Mouse (Mus musculus) lung, embryonic 15.5 days (tissue): Measurements from ENCODE around the gene Clybl. TPM values are rescaled to one million over a fixed set of nuclear protein-coding genes. Genes with fewer than 3 reads are reported as not detected.

ENCODE experiments used
- ATAC-seq: fragments of 200-750 bp; cut with Nextera tagmentation; 2 replicates; pipeline ENCODE4 v1.8.0; 2017; ENCODE audit warnings: moderate number of reproducible peaks, borderline replicate concordance; ENCODE audit not compliant: low FRiP score, low TSS enrichment; ENCODE audit errors: extremely low read depth
- H3K27ac ChIP-seq: fragments of 300-500 bp; sonication (generic); 2 replicates; pipeline ENCODE4 v1.5.1; 2015; ENCODE audit warnings: moderate library complexity, mild to moderate bottlenecking, inconsistent platforms
- H3K27me3 ChIP-seq: fragments of 300-500 bp; sonication (generic); 2 replicates; pipeline ENCODE4 v1.6.1; 2015; ENCODE audit warnings: inconsistent platforms
- H3K36me3 ChIP-seq: fragments of 300-500 bp; sonication (generic); 2 replicates; pipeline ENCODE4 v1.6.1; 2015; ENCODE audit warnings: inconsistent platforms
- H3K4me1 ChIP-seq: fragments of 300-500 bp; sonication (generic); 2 replicates; pipeline ENCODE4 v1.6.1; 2015; ENCODE audit warnings: inconsistent platforms
- H3K4me2 ChIP-seq: fragments of 300-500 bp; sonication (generic); 2 replicates; pipeline ENCODE4 v1.6.1; 2015; ENCODE audit warnings: inconsistent platforms, mild to moderate bottlenecking, moderate library complexity
- H3K4me3 ChIP-seq: fragments of 300-500 bp; sonication (generic); 2 replicates; pipeline ENCODE4 v1.5.1; 2015; ENCODE audit warnings: mild to moderate bottlenecking, inconsistent platforms
- H3K9ac ChIP-seq: fragments of 300-500 bp; sonication (generic); 2 replicates; pipeline ENCODE4 v1.6.1; 2015; ENCODE audit warnings: inconsistent platforms
- H3K9me3 ChIP-seq: fragments of 300-500 bp; sonication (generic); 2 replicates; pipeline ENCODE4 v1.6.1; 2016; ENCODE audit warnings: inconsistent platforms
- WGBS: fragments of 180-500 bp; shearing (Covaris S2); methylation state at CpG from one replicate; pipeline ENCODE4 v1.1.7; 2015; 5-methylcytosine and 5-hydroxymethylcytosine counted together
- polyA plus RNA-seq: library from polyadenylated mRNA; unstranded; fragments of >200 nt; fragmentation: Nextera tagmentation; extraction: Ambion mirVana; gene quantifications from 2 replicates; pipeline ENCODE4 v1.2.1, GENCODE M21; 2015

Gene Clybl
- 19.3 and 20.4 TPM in 2 replicates for polyA plus RNA-seq

DNA sequence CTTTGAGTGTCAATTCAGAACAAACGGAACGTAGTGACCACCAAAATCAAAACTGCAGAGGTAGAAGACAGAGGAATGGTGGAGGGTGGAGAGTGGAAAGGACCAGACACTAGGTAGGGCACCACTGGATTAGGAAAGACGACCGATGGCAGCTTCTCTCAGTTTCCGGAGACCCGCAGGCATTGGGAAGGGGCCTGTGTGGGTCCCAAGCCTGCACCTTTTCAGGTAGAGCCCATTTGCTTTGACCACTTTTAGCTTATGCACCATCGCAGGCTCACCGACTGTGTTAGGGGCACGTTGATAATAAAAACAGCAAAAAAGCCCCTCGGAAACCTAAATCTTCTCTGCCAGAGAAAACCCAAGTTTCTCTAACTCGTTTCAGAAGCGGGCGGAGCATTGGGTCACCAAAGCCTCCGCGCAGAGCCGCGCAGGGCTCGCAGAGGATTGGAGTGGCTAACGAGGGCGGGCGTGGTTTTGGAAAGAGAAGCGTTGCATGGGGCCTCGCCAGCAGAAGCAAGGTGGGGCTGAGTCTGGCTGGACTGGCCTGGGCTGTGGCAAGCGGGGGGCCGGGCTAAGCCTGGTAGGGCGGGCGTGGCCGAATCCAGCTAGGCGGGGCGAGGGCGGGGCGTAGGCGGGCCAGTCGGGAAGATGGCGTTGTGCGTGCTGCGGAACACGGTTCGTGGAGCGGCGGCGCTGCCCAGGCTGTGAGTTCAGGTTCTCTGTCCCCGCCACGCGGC lies at the start of gene Clybl:
Gene Clybl, plus strand, starts transcription at position 627 of the 737 bp plus-strand sequence.
- Histone ChIP-seq H3K4me1 (peaks cover 11% of the 10 kb centered on the region), H3K36me3 (no peaks in the 10 kb centered on the region), H3K4me3 (peak within 1 kb of the TSS; percentile 71), H3K9ac (peak within 1 kb of the TSS; percentile 57), H3K27ac (peak within 1 kb of the TSS; percentile 38; the same call in 1 of the 2 replicates), H3K4me2 (peak within 1 kb of the TSS; percentile 77), H3K9me3 (no peaks in the 10 kb centered on the region), H3K27me3 (no peaks in the 10 kb centered on the region)
- WGBS: 2% methylated on average over 42 of the region's 45 CpGs
- ATAC-seq: peak; percentile 100

- no peaks in the 10 kb centered on the region for H3K27me3 ChIP-seq
- H3K4me2 ChIP-seq: no peak overlapping the region
- ATAC-seq: no peak
- peaks cover 35% of the 10 kb centered on the region for H3K36me3 ChIP-seq
- no peak overlapping the region for H3K9ac ChIP-seq
- H3K4me3 ChIP-seq: no peak overlapping the region
- no peaks in the 10 kb centered on the region for H3K9me3 ChIP-seq
- 85% methylated on average over 3 of the region's 3 CpGs for WGBS
- H3K27ac ChIP-seq: no peak overlapping the region
- no peaks in the 10 kb centered on the region for H3K4me1 ChIP-seq
These were observed 45.1 kb upstream of the Clybl start for GRCm38 (mm10) chr14:122136368-122136928.

- Histone ChIP-seq H3K9ac (no peak overlapping the region), H3K4me3 (no peak overlapping the region), H3K9me3 (no peaks in the 10 kb centered on the region), H3K27ac (no peak overlapping the region), H3K4me1 (no peaks in the 10 kb centered on the region), H3K4me2 (no peak overlapping the region), H3K36me3 (peaks cover 43% of the 10 kb centered on the region), H3K27me3 (no peaks in the 10 kb centered on the region)
- no peak for ATAC-seq
- WGBS: 53% methylated on average over 7 of the region's 7 CpGs
These were observed 44.3 kb upstream of the Clybl start for GRCm38 (mm10) chr14:122137234-122137633.

DNA sequence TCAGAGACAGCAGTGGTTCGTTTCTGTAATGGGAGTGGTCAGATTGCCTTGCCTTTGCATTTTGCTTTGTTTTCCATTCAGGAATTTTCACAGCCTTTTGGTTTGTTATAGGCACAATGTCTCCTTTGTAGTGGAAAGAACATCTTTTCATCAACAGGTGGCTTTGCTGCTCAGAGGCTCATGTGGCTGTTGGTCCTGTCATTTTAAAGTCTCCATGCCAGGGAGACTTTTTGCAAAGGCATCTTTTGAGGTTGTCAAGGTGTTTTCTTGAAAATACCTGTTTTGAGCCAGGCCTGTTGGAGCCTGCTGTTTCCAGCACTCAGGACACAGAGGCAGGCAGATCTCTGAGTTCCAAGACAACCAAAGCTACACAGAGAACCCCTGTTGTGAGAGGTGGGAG lies 41.4 kb upstream of the Clybl start:
- Histone ChIP-seq H3K9me3 (no peaks in the 10 kb centered on the region), H3K9ac (no peak overlapping the region), H3K4me2 (no peak overlapping the region), H3K27me3 (no peaks in the 10 kb centered on the region), H3K27ac (no peak overlapping the region), H3K36me3 (peaks cover 49% of the 10 kb centered on the region), H3K4me3 (no peak overlapping the region), H3K4me1 (no peaks in the 10 kb centered on the region)
- no peak for ATAC-seq
- 53% methylated on average over 1 of the region's 1 CpGs for WGBS

GRCm38 (mm10) chr14:122143585-122144269 lies 37.8 kb upstream of the Clybl start:
- H3K27me3 ChIP-seq: no peaks in the 10 kb centered on the region
- no peak overlapping the region for H3K4me3 ChIP-seq
- ATAC-seq: no peak
- H3K36me3 ChIP-seq: peaks cover 72% of the 10 kb centered on the region
- no peak overlapping the region for H3K27ac ChIP-seq
- no peaks in the 10 kb centered on the region for H3K9me3 ChIP-seq
- 61% methylated on average over 4 of the region's 4 CpGs for WGBS
- H3K4me1 ChIP-seq: no peaks in the 10 kb centered on the region
- H3K9ac ChIP-seq: no peak overlapping the region
- no peak overlapping the region for H3K4me2 ChIP-seq

- WGBS: 69% methylated on average over 1 of the region's 1 CpGs
These were observed 36.1 kb upstream of the Clybl start for GRCm38 (mm10) chr14:122145374-122145773.

GRCm38 (mm10) chr14:122150616-122151015 lies 30.9 kb upstream of the Clybl start:
- H3K27me3 ChIP-seq: no peaks in the 10 kb centered on the region
- H3K4me1 ChIP-seq: no peaks in the 10 kb centered on the region
- no peak overlapping the region for H3K9ac ChIP-seq
- no peak overlapping the region for H3K4me3 ChIP-seq
- no peaks in the 10 kb centered on the region for H3K9me3 ChIP-seq
- H3K36me3 ChIP-seq: peaks cover 75% of the 10 kb centered on the region
- no peak overlapping the region for H3K27ac ChIP-seq
- no peak overlapping the region for H3K4me2 ChIP-seq
- WGBS: 82% methylated on average over 5 of the region's 5 CpGs
- ATAC-seq: no peak

More at GRCm38 (mm10) chr14:122145374-122145773, 36.1 kb upstream of the Clybl start:
- Histone ChIP-seq H3K27ac (no peak overlapping the region), H3K36me3 (peaks cover 69% of the 10 kb centered on the region), H3K4me3 (no peak overlapping the region), H3K4me2 (no peak overlapping the region), H3K9ac (no peak overlapping the region), H3K27me3 (no peaks in the 10 kb centered on the region), H3K4me1 (no peaks in the 10 kb centered on the region), H3K9me3 (no peaks in the 10 kb centered on the region)
- ATAC-seq: no peak

DNA sequence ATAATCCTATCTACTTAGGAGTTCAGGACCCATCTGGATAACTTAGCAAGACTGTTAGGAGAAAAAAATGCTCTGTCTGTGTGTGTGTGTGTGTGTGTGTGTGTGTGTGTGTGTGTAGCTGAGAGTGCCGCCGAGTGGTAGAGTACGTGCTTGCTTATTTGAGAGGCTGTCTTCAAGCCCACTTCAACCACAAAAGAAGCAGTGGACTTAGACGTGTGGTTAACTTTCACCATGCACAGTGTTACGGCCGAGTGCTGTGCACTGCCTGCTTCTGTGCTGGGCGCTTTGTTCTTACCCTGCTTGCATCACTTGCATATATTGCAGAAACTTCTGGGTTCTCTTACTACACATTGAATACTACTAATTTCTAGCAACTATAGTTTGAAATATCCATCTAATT lies 23.8 kb upstream of the Clybl start:
- Histone ChIP-seq H3K4me3 (no peak overlapping the region), H3K27ac (no peak overlapping the region), H3K9ac (no peak overlapping the region), H3K27me3 (no peaks in the 10 kb centered on the region), H3K9me3 (no peaks in the 10 kb centered on the region), H3K36me3 (peaks cover 44% of the 10 kb centered on the region), H3K4me2 (no peak overlapping the region), H3K4me1 (no peaks in the 10 kb centered on the region)
- whole genome bisulfite sequencing: 70% methylated on average over 7 of the region's 7 CpGs
- no peak for ATAC-seq

DNA sequence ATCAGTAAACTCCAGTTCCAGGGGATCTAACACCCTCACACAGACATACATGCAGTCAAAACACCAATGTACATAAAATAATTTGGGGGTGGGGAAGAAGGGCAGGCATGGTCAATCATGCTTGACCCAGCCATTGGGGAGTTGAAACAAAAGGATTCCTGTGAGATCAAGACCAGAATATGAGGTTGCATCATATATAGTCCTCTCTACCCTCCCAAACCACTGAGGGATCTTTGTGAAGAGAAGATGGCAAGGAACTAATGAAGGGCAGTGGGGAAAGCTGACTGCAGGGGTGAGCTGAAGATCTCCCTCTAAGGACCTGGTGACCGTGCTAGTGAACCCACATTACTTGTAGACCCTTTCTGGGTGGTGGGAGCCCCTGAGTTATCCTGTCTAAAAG lies 20.6 kb upstream of the Clybl start:
- no peak overlapping the region for H3K4me3 ChIP-seq
- no peaks in the 10 kb centered on the region for H3K27me3 ChIP-seq
- H3K36me3 ChIP-seq: peaks cover 19% of the 10 kb centered on the region
- 92% methylated on average over 1 of the region's 1 CpGs for WGBS
- no peaks in the 10 kb centered on the region for H3K9me3 ChIP-seq
- no peak overlapping the region for H3K4me2 ChIP-seq
- no peak overlapping the region for H3K27ac ChIP-seq
- H3K9ac ChIP-seq: no peak overlapping the region
- no peaks in the 10 kb centered on the region for H3K4me1 ChIP-seq
- no peak for ATAC-seq

GRCm38 (mm10) chr14:122168912-122169311 lies 12.6 kb upstream of the Clybl start:
- no peak for ATAC-seq
- H3K4me3 ChIP-seq: no peak overlapping the region
- WGBS: 77% methylated on average over 7 of the region's 7 CpGs
- H3K9me3 ChIP-seq: no peaks in the 10 kb centered on the region
- H3K4me1 ChIP-seq: no peaks in the 10 kb centered on the region
- no peaks in the 10 kb centered on the region for H3K27me3 ChIP-seq
- no peak overlapping the region for H3K9ac ChIP-seq
- H3K4me2 ChIP-seq: no peak overlapping the region
- no peaks in the 10 kb centered on the region for H3K36me3 ChIP-seq
- H3K27ac ChIP-seq: no peak overlapping the region

DNA sequence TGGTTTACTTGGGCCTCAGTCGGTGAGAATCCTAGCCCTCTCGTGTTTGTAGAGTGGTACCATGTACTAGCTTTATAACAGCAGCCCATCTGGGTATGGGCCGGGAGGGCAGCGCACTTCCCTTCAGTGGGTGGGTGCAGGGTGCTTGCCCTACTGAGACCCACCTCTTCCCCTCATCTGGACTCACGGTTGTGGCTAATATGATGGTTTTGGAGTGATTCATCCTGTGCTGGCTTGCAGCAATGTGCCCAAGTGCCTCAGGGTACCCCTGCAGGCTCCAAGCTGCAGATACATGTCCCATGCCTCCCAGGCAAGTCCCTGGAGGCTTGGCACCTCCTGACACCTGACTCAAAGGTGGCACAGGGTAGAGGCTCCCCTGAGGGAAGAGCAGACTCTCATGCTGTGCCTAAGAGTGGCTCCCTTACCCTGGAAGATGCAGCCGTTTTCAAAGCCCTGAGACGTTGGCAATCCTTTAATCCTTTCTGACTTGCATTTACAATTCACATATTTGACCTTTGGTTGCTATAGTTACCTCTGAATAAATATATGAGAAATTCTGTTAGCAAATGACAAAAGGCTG lies 11.2 kb upstream of the Clybl start:
- Histone ChIP-seq H3K4me2 (no peak overlapping the region), H3K4me1 (no peaks in the 10 kb centered on the region), H3K4me3 (no peak overlapping the region), H3K9ac (no peak overlapping the region), H3K27ac (no peak overlapping the region), H3K36me3 (no peaks in the 10 kb centered on the region), H3K27me3 (no peaks in the 10 kb centered on the region), H3K9me3 (no peaks in the 10 kb centered on the region)
- ATAC-seq: no peak
- WGBS: 60% methylated on average over 7 of the region's 7 CpGs

DNA sequence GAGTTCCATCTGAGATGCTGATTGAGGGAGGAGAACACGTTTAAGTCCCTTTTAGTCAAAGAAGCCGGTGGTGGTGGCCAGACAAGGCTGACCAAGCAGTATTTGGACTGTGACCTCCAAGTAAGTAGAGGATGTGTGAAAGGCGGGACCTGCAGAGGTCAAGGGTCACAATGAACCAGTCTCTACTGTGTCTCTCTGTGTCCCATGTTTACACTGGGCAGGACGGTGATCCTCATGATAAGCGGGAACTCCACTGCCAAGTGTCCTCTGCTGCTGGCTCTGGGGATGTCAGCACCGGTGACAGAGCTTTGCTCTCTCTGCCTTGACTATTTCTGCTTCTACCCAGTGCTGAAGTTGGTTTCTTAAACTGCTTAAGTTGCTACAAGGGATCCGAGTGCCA lies 10.5 kb upstream of the Clybl start:
- Histone ChIP-seq H3K4me3 (no peak overlapping the region), H3K4me2 (no peak overlapping the region), H3K27me3 (no peaks in the 10 kb centered on the region), H3K36me3 (no peaks in the 10 kb centered on the region), H3K4me1 (no peaks in the 10 kb centered on the region), H3K9me3 (no peaks in the 10 kb centered on the region), H3K27ac (no peak overlapping the region), H3K9ac (no peak overlapping the region)
- WGBS: 52% methylated on average over 7 of the region's 7 CpGs
- no peak for ATAC-seq
